Mouse (Mus musculus) stomach, postnatal 0 days (tissue): ENCODE measurements around the gene Il6. TPM values are rescaled to one million over a fixed set of nuclear protein-coding genes. Genes with fewer than 3 reads are reported as not detected.
"Not testable (repeated sequence)": the region's sequence is repeated elsewhere in the genome, so short reads cannot be mapped to it uniquely, and the experiment has no call there.

Experiments
- ATAC-seq: fragments of 200-750 bp; cut with Nextera tagmentation; 2 replicates; pipeline ENCODE4 v1.8.0; 2017; ENCODE audit not compliant: low FRiP score, low TSS enrichment
- DNase-seq: peaks from one replicate; pipeline ENCODE4 v3.0.0-alpha.2; 2016; ENCODE audit warnings: low spot score
- H3K27ac ChIP-seq: fragments of 300-500 bp; sonication (generic); replicated peaks from 2 replicates; pipeline ENCODE4 v1.5.1; 2014; ENCODE audit warnings: mild to moderate bottlenecking, control low read depth
- H3K27me3 ChIP-seq: fragments of 300-500 bp; sonication (generic); 2 replicates; pipeline ENCODE4 v1.6.1; 2014; ENCODE audit warnings: low read length; ENCODE audit not compliant: control insufficient read depth, insufficient read depth
- H3K36me3 ChIP-seq: fragments of 300-500 bp; sonication (generic); 2 replicates; pipeline ENCODE4 v1.6.1; 2014; ENCODE audit warnings: low read length, mixed read lengths; ENCODE audit not compliant: control insufficient read depth, insufficient read depth
- H3K4me1 ChIP-seq: fragments of 300-500 bp; sonication (generic); replicated peaks from 2 replicates; pipeline ENCODE4 v1.6.1; 2014; ENCODE audit warnings: antibody characterized with exemption; ENCODE audit not compliant: control insufficient read depth, insufficient read depth
- H3K4me2 ChIP-seq: fragments of 300-500 bp; sonication (generic); replicated peaks from 2 replicates; pipeline ENCODE4 v1.6.1; 2014; ENCODE audit warnings: low read depth, mild to moderate bottlenecking, control low read depth, moderate library complexity
- H3K4me3 ChIP-seq: fragments of 300-500 bp; sonication (generic); 2 replicates; pipeline ENCODE4 v1.5.1; 2014; ENCODE audit warnings: low read depth, low read length, control low read depth
- H3K9ac ChIP-seq: fragments of 300-500 bp; sonication (generic); 2 replicates; pipeline ENCODE4 v1.6.1; 2014; ENCODE audit warnings: mild to moderate bottlenecking, low read length, control low read depth, mixed read lengths
- H3K9me3 ChIP-seq: fragments of 300-500 bp; sonication (generic); 2 replicates; pipeline ENCODE4 v1.6.1; 2016; ENCODE audit warnings: low read length; ENCODE audit not compliant: control insufficient read depth
- CTCF ChIP-seq: IDR thresholded peaks from 2 replicates; pipeline ENCODE4 v1.5.1; 2016; ENCODE audit warnings: antibody characterized with exemption, low read depth, mild to moderate bottlenecking, moderate library complexity
- EP300 ChIP-seq: optimal IDR thresholded peaks from 2 replicates; pipeline ENCODE3; 2016; ENCODE audit warnings: antibody characterized with exemption
- WGBS: fragments of 180-500 bp; shearing (Covaris S2); extraction: QIAGEN DNeasy Blood & Tissue Kit; methylation state at CpG from one replicate; pipeline ENCODE4 v1.1.7; 2014; 5-methylcytosine and 5-hydroxymethylcytosine counted together
- polyA plus RNA-seq: library from polyadenylated mRNA; unstranded; fragments of >200 nt; fragmentation: Nextera tagmentation; extraction: Ambion mirVana; gene quantifications from 2 replicates; pipeline ENCODE4 v1.2.1, GENCODE M21; 2015

Il6 gene
- polyA plus RNA-seq, 1 experiment from 2014 or later = 0.10 TPM

DNA sequence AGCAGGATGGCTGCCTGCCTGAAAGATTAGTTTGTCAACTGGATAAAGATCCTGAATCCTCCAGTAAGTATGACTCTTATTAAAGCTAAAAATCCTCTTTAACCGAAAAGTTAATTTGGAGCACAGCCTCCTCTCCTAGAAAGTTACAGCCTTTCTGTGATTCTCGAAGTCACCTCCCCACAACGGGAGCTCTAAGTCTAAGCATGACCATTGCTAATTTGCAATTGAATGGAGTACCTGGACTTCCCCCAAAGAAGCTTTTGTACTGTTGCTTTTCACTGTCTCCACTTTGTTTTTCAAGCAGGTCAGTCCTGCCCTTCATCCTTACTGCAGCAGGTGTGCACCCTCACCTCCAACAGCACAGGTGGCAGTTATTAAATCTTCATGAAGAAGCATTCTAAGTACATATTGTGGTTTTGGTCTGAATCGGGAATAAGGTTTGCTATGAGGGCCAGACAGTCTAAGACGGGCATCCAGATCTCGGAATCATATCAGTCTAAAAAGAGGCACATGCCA is 45.4 kb downstream of the Il6 start:
- WGBS = 87% methylated on average over 6 of the region's 6 CpGs
- Histone ChIP-seq H3K27me3 (no peaks in the 10 kb centered on the region), H3K4me3 (no peak overlapping the region), H3K9me3 (no peaks in the 10 kb centered on the region), H3K27ac (no peak overlapping the region), H3K4me1 (no peaks in the 10 kb centered on the region), H3K36me3 (peaks cover 11% of the 10 kb centered on the region), H3K9ac (no peak overlapping the region), H3K4me2 (no peak overlapping the region)
- no peak for ATAC-seq
- no peak for TF ChIP-seq CTCF
- no peak for TF ChIP-seq EP300
- DNase-seq = no peak

DNA sequence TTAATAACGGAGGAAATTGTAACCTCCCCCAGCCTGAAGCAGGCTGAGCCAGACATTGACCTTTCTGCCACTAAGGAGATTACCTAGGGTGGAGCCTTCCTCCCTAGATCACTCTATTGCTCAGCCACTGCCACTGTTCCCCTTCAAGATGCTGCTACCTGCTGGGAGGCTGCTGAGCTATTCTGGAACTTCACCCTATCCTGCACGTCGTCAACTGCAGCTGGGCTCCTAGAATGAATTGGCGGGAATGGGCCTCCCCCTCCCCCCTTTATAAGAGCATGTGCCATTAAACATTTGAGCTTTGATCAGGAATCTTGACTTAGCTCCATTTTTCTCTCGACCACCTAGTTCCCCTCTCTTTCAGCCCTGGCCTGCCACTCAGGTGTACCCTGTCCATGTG is 46.7 kb downstream of the Il6 start:
- H3K27me3 ChIP-seq, H3K9me3 ChIP-seq, ATAC-seq, H3K9ac ChIP-seq, H3K4me3 ChIP-seq, H3K4me1 ChIP-seq, H3K4me2 ChIP-seq, H3K27ac ChIP-seq, DNase-seq: not testable (repeated sequence)
- peaks cover 11% of the 10 kb centered on the region for H3K36me3 ChIP-seq
- WGBS = 80% methylated on average over 5 of the region's 5 CpGs

DNA sequence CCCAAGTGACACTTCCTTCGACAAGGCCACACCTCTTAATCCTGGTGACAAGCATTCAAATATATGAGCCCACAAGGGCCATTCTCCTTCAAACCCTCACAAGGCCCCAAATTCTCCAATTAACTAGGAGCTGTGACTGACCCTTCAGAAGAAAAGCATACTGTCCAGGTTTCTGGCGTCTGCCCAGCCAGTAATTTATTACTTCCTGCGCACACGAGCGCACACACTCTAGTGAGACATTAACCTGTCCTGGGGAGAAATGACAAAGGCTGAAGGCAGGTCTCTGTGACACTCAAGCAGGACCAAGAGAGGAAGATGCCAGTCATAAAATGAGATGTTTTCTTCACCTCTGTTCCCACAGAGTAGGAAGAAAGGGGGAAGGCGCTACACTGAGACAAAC is 54.8 kb downstream of the Il6 start:
- DNase-seq = no peak
- TF ChIP-seq CTCF (no peak), EP300 (no peak)
- H3K9me3 ChIP-seq = no peaks in the 10 kb centered on the region
- no peak for ATAC-seq
- H3K9ac ChIP-seq = no peak overlapping the region
- WGBS = 67% methylated on average over 6 of the region's 6 CpGs
- no peak overlapping the region for H3K4me2 ChIP-seq
- H3K27ac ChIP-seq = no peak overlapping the region
- no peaks in the 10 kb centered on the region for H3K27me3 ChIP-seq
- H3K4me3 ChIP-seq = no peak overlapping the region
- peaks cover 6% of the 10 kb centered on the region; the same call in 1 of the 2 replicates for H3K36me3 ChIP-seq
- no peaks in the 10 kb centered on the region for H3K4me1 ChIP-seq

Other genes starting within 250 kb of the Il6 start
- 82.1 and 84.8 TPM in 2 replicates for gene Tyms, start 60.5 kb downstream of the Il6 start, polyA plus RNA-seq
- gene Garem2, start 92.0 kb downstream of the Il6 start, polyA plus RNA-seq = 0.10 and 0.12 TPM in 2 replicates
- not detected in 2 replicates for gene 3110082J24Rik, start 93.0 kb downstream of the Il6 start, polyA plus RNA-seq
- 201 and 213 TPM in 2 replicates for gene Hadha, start 142.0 kb downstream of the Il6 start, polyA plus RNA-seq
- gene Hadhb, start 142.1 kb downstream of the Il6 start, polyA plus RNA-seq = 323 and 350 TPM in 2 replicates
- 0.12 and 0.24 TPM in 2 replicates for gene Adgrf3, start 192.6 kb downstream of the Il6 start, polyA plus RNA-seq
- 25.5 and 26.7 TPM in 2 replicates for gene Selenoi, start 219.5 kb downstream of the Il6 start, polyA plus RNA-seq